Mouse (Mus musculus) mouse trophoblast stem cell (cell line): ENCODE data around the gene Sgta.
"Not testable (repeated sequence)": the region's sequence is repeated elsewhere in the genome, so short reads cannot be mapped to it uniquely, and the experiment has no call there.

Source experiments
- in situ Hi-C, 2 experiments: fragments of 300-500 bp; cut with MseI, MboI; formaldehyde crosslinking; loops; 2 replicates in 1 of 2; 3 replicates in 1 of 2; pipeline ENCODE4 v1.15.1; 2025

Gene Sgta

GRCm38 (mm10) chr10:81059603-81060543 lies at the start of gene Sgta:
Sgta (minus strand) TSS chr10:81060181.
- in situ Hi-C loops: no loop called here

DNA sequence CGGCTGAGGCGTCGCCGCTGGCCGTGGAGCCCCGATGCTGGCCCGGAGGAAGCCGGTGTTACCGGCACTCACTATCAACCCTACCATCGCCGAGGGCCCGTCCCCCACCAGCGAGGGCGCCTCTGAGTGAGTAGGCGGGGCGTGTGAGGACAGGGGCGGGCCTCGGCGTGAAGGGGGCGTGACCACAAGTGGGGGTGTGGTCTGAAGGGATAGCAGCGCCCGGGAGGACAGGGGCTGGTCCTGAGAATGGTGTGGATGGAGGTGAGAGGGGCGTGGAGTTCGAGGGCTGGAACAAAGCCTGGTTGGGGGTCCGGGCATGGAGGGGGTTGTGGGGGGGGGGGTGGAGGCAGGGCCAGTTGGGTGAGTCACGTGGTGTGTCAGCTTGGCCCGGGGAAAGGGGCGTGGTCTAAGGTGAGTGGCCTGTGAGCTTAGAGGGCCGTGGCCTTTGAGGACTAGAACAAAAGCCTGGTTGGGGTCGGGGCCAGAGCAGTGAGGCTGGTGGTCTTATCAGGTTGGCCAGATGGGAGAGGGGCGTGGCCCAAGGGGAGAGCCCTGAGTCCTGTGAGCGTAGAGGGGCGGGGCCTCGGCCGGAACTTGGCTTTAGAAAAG lies 46.2 kb upstream of the Sgta start:
- in situ Hi-C loops: no loop called here

DNA sequence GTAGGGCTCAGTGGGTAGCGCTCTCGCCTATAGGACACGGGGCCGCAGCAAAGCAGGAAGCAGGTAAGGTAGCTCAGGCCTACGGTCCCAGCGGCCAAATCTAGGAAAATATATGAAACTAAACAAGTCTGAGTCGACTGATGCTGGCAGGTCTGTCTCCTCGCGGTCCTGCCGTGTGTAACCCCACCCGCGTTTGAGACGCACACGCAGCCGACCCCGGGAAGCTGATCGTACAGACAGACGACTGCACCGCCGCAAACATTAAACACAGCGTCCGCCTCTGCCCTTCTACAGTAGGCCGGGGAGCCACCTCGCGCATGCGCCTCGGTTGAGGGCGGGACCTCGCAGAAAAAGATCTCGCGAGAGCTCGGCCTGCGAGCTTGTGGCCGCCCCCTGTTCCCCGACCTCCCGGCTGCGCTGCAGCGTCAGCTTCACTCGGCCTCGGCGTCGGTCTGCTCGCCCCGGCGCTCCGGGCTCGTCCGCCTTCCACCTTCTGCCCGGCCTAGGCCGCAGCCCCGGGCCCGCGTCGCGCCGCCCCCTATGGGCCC lies 45.7 kb upstream of the Sgta start, which contains the start of gene Map2k2:
TSS of gene Map2k2 (plus strand) at position 351 of the 548 bp plus-strand sequence.
- in situ Hi-C loops: no loop called here

GRCm38 (mm10) chr10:81094931-81095678 lies 35.1 kb upstream of the Sgta start:
- in situ Hi-C loops: no loop called here

DNA sequence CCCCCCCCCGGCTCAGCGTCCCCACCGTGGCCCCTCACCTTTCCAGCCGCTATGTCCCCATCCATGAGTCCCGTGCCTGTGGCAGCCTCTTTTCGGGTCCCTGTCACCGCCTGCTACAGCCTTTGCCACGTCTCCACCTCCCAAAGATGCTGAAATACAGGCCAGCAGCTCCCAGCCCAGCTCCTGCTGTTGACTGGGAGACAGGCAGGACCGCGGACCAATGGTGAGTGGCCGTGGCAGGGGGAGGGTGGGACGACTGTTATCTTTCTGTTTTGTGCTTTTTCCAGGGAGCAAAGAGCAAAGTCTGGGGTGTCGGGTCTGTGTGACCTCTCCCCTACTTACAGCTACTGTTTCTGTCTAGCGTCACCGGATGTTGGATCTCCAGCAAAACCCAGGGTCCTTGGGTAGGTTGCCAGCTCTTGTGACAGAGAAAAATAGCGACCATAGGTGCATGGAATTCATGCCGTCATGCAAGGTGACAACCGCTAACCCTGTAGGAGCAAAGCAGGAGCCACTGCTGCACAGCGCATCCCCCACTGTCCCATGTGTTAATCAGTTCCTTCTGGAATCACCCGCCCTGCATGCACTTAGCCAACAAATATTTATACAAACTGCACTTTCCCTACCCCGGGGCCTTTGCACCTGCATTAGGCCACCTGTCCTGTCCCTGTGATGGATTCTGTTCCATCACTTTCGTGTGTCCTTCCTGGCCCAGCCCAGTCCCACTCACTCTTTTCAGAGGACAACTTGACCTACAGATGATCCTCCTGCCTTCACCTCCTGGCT lies 32.7 kb upstream of the Sgta start:
- in situ Hi-C loops: no loop called here

DNA sequence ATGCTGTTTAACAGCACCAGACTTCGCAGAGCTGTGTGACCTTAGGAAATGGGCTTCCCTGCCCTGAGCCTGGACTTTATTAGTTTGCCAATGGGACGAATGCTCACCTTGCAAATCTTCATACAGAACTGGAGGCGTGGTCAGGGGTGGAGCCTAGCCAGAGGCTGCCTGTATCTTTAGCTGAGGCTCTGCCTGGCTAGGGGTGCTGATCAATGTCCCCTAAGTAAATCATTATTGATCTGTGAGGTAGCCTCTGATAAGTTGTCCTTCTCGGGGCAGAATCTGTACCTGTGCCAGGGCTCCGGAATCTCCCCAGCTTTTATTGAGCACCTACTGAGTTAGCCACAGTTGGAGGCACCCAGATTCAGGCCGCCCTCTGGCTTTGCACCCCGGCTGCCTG lies 30.6 kb upstream of the Sgta start:
- in situ Hi-C loops: no loop called here

DNA sequence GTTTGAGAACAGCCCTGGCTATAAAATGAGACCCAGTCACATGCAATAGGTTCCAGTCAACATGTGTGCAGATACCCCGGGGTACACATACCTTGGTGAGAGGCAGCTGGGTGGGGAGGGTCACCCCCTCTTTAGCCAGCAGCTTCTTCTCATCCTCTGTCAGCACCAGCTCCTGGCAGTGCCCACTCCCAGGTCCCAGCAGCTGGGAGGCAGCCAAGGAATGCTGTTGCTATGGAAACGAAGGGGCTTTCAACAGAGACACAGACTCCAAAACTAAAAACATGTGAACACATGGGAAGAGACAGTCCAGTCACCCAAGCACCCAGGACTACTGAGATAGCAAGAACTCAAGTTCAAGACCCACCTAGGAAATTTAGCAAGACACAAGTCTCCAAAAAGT lies 29.2 kb upstream of the Sgta start:
- in situ Hi-C loops: no loop called here

DNA sequence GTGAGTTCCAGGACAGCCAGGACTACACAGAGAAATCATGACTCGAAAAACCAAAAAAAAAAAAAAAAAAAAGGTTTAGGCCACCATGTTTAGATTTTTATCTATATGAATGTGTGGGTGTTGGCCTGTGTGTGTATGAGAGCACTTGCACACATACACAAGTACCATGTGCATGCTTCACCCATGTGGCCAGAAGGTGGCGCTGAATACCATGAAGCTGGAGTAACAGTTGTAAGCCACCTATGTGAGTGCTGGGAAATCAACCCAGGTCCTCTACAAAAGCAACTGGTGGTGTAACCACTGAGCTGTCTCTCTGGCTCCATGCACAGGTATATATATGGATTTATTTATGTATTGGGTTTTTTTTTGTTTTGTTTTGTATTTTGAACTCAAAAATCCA lies 27.0 kb upstream of the Sgta start:
- in situ Hi-C loops: no loop called here

DNA sequence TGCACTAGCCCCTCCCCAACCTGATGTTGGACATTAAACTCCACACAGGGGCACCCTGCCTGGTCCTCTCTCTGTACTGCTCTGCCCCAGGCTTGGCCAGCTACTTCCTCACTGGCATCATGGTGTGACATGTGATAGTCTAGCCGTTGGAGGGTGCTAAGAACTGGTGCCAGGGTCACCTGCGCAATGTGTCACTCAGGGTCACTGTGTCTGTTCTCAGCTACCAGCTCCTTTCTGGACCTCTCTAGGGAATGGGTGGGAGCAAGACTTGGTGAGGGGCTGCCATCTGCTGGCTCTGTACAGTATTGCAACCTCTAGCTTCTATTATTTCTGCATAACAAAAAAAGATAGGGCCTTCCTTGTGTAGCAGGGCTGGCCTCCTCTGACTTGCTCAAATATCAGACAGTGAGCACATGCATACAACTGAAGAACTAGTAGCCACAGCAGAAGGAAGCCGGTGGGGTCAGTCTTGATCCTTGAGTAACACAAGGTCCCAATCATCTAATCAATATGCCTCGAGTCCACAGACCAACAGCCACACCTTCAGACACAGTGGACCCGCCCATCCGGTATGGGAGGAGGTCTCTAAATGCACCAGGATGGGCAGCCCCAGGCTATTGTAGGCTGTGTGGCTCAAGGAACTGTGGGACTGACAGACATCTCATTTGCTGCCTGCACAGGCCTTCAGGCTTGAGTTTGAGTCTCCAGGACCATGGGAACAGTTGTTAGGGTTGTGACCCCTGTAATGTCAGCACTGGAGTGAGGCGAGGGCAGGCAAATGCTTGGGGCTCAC lies 22.4 kb upstream of the Sgta start:
- in situ Hi-C loops: no loop called here

DNA sequence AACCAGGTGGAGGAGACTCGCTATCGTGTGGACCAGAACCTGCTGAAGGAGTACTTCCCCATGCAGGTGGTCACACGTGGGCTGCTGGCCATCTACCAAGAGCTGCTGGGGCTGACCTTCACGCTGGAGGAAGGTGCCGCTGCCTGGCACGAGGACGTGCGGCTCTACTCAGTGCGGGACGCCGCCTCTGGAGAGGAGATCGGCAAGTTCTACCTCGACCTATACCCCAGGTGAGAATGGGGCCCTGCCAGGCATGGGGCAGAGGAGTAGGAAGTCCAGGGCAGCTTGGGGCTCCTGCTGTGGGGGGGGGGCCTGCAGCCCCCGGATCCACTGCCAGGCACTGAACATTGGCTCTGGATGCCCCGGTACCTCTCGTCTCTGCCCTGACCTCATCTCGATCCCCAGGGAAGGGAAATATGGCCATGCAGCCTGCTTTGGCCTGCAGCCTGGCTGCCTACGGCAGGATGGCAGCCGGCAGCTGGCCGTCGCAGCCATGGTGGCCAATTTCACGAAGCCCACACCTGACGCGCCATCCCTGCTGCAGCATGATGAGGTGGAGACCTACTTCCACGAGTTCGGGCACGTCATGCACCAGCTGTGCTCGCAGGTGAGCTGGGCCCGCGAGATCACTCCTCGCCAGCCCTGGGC lies 20.2 kb upstream of the Sgta start:
- in situ Hi-C loops: no loop called here

DNA sequence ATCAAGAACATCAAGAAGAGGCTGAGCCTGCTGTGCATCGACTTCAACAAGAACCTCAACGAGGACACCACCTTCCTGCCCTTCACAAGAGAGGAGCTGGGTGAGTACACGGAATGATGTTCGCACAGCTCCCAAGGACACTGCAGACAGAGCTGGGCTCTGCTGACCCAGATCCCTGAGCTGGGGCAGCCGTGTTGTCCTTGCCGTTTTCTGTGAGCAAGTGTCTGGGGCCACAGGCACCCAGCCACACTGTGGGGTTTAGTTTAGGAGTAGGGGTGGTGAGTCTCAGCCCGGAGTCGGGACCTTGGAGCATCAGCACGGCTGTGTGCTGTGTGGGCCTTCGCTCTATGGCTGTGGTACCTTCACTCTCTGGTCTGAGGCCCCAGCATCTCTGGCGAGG lies 17.9 kb upstream of the Sgta start:
- in situ Hi-C loops: no loop called here

- in situ Hi-C loops: no loop called here
Measured at GRCm38 (mm10) chr10:81076356-81076755, 16.4 kb upstream of the Sgta start.

DNA sequence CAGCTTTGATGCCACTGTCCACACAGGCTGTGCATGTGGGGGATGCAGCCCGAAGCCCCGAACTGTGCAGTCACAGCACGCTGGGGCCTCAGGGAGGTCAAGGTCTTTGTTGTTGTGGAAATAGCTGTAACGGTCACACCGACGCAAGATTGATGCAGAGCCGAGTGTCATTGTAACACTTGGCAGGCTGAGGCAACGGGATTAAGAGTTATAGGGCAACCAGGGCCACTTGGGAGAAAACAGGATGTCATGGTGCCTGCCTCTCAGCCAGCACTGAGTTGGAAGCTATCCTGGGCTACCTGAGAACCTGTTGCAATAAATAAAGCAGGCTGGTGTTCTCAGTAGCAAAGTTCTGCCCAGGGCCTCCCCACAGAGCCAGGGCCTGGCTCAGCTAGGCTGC lies 15.8 kb upstream of the Sgta start:
- in situ Hi-C loops: no loop called here

GRCm38 (mm10) chr10:81073464-81073863 lies 13.5 kb upstream of the Sgta start:
- in situ Hi-C loops: no loop called here

DNA sequence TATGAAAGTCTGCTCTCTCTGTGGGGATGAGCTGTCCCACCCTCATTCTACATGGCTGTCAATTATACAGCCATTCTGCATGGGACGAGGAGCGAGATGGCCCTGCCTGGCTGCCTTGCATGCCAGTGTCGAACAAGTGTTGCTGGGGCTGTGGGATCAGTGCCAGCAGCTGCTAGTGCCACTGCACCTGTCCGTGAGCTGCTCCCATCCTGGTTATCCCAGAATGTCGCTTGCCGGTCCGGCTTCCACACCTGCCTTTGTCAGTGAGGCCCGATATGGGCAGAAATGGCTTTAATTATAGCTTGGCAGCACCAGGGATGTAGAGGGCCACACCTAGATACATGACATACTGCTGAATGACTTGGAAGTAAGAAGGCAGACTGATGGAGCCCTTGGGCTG lies 12.3 kb upstream of the Sgta start:
- in situ Hi-C loops: no loop called here

DNA sequence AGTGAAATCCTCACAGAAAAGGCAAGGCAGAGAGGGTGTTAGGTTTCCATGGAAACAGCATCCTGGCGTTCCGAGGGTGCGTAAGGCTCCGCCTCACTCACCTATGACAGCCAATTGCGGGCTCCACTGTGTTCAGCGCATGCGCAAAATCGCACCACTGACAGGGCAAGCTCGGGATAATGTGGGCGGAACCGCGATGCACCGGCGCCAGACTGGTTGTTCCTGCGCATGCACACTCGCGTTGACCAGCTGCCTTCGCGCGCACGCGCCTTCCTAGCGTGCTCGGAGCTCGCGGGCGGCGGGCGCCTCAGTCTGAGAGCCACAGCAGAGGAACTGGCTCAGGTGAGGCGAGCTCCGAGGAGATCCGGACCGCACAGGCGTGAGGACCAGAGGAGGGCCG lies 9.9 kb upstream of the Sgta start, which contains the start of gene Thop1:
TSS of gene Thop1 (plus strand) at position 200 of the 400 bp plus-strand sequence.
- in situ Hi-C loops: no loop called here

DNA sequence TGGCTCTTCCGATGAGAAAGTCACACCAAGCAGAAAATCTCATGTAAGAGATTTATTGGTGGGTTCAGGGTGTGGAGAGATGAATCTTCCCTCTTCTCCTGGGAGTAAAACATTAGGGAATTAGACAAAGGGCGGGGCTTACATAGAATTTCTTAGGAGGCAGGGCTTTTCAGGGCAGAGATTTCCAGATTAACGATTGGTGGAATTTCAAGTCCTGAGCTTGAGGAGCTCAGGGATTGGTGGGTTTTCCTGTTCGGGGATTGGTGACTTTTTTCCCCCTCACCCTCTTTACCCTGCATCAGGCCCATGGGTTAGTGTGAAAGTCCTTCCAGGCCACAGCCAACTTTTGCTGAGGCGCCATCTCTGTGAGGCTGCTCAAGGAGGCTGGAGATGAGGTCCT lies 8.7 kb upstream of the Sgta start:
- in situ Hi-C loops: no loop called here

DNA sequence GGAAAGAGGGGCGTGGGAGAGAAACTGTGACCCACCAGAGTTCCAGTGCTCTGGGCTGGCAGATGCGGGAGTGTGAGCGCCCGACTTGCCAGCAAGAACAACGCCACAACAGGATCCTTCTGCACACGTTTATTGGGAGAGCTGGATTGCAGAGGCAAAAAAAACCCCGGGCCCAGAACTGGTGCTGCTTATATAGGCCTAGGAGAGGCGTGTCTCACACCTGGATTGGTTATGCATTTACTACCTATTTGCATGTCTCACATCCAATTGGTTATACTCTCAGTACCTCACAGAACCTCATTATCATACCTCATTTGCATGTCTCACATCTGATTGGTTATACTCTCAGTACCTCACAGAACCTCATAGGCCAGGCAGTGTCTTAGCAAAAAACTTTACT lies 4.5 kb upstream of the Sgta start:
- in situ Hi-C loops: not testable (repeated sequence)

GRCm38 (mm10) chr10:81062710-81063109 lies 2.7 kb upstream of the Sgta start:
- in situ Hi-C loops: no loop called here

- in situ Hi-C loops: no loop called here
Measured at GRCm38 (mm10) chr10:81058896-81059295, 1.1 kb downstream of the Sgta start.
